Mouse (Mus musculus) adrenal gland, postnatal 36 days (tissue): ENCODE data around the gene Mfsd4b1. TPM values are rescaled to one million over a fixed set of nuclear protein-coding genes. Genes with fewer than 3 reads are reported as not detected.

ENCODE experiments used
- DNase-seq, 2 experiments: peaks; one replicate each; pipeline ENCODE4 v3.0.0; 2021; ENCODE audit warnings: mixed read lengths in 1 of 2
- long read RNA-seq, 2 experiments: library from polyadenylated mRNA; stranded (forward); transcript quantifications; one replicate each; pipeline ENCODE4 v2.0.0; 2021; ENCODE audit warnings: borderline sequencing depth in 2 of 2
- total RNA-seq, 2 experiments: library from RNA; stranded (reverse); gene quantifications; 2 replicates each; pipeline ENCODE4 v1.2.3; 2021

Mfsd4b1 gene
- total RNA-seq = 1 to 10 TPM; 2.7 to 4.4 TPM
- long read RNA-seq, experiment 1, partial matches to known transcripts = 0 of 3 reads
- long read RNA-seq, experiment 1, other reads (novel, unspliced or antisense) = 1 of 3 reads
- long read RNA-seq, experiment 2, partial matches to known transcripts = 0 of 3 reads
- long read RNA-seq, experiment 2, other reads (novel, unspliced or antisense) = 0 of 3 reads

DNA sequence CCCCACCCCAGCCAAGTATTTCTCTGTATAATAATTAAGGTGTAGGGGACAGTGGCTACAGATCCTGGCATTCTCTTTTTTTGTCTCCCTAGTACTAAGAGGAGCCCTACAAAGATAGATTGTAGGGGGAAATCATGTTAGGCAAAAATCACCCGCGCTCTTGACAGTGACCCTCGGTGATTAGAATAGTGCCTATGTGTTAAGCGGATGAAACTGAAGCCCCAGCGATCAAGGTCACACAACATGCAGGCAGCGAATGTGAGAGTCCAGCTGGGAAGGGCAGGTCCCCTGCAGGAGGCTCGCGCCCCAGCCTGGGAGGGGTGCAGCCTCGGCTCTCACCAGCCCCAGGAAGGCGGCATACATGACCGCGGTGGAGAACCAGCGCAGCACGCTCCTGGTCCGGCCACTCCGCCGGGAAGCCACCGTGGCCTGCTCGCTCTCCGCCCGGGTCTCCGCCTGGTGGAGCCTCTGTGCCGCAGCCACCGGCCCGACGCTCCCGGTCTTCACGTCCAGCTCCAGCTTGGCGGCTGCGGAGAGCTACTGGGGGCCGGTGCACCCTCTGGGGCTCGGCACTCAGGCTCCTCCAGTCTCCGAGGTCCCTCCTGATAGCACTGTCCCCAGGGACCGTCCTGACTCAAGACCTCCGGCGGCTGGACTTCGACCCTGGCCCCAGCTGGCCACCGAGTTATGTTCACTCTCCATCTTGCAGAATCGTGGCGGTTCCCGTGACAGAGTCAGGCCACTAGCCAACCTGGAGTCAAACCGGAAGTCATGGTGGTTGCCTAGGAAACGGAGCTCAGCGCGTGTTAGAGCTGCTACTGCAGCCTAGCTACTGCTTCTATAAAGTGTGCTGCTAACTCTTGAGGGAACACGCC lies at the start of gene Mfsd4b1:
Gene Mfsd4b1 (minus strand): TSS at position 715 of the 875 bp plus-strand sequence.
- peak; percentile 88 to 89 for DNase-seq

DNA sequence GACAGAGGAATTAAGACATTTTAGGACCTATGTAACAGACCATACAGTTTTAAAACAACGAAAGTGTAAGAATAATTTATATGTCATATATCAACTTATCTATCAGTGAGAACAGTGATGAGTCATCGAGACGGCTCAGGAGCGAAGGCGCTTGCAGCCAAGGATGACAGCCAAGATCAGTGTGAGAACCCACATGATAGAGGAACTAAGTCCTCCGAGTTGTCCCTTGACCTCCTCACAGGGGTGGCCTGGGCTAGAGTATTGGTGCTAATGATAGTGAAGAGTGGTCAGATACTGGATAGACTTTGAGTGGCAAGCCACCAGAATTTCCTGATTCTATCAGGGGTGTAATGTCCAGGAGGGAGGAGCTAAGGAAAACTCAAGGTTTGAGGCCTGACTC lies 48.5 kb upstream of the Mfsd4b1 start:
- DNase-seq = peak in 1 of 2 experiments; percentile 36

DNA sequence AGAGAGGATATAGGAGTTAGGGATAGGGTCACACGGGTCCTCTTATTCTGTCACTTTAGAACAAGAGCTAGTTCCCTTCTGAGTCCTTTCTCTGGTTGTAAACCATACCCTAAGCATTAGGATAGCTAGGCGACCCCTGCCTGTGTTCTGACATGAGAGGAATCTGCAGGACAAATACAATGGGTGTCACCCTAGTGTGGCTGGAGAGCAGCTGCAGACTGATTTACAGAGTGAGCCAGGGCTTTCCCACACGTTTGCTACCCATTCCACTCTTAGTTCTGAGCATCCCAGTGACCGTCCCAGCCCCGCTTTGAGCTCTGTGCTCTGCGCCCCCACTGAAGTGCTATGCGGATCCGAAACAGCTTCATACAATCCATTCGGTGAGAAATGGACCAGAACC lies 45.6 kb upstream of the Mfsd4b1 start:
- DNase-seq = no peak

DNA sequence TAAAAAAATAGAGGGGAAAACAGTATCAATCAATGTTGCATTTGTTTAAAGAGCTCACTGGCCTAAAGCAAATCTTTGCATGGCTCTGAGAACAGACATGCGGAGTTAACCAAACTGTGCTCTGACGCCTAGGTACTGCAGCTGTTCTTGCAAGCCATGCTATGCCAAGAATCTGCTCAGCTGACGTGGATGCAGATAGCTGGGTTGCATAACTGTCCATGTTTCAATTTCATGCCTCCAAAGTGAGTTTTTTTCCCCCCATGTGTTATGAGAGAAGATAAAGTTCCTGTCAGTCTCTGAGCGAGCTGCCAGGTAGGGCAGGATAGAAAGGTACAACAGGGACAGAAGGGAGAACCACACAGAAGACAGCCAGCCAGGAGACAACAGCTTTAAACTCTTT lies 44.2 kb upstream of the Mfsd4b1 start:
- no peak for DNase-seq

DNA sequence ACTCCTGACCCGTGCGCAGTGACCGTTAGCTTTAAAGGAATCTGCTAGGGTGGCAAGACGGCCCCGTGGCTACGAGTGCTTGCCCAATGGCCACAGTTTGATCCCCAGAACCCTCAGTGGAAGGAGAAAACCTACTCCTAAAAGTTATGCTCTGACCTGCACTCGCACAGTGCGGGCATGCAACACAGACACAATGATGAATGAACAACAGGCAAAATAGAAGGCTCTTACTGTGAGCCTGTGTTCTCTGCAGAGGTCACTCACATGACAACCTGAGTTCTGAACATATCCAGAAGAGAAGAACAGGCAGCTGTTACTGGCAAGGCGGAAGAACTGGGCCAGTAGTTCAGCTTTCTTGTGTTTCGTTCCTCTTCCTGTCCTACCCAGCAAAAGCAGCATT lies 43.5 kb upstream of the Mfsd4b1 start:
- no peak for DNase-seq

DNA sequence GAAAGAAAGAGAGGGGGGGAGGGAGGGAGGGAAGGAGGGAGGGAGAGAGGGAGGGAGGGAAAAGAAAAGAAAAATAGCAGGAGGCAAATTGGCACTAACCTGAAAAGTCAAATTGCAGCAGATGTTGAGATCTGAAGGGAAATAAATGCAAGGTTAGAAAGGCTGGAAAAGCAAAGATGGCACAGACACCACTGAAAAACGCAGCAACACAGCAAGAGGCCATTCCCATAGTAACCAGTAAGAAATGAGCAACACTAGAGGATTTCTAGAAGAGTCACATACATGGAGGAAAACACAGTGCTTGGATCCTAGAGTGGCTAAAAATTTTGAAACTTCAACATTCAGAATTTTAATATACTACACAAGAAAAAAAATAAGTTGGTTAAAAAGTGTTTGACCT lies 42.5 kb upstream of the Mfsd4b1 start:
- no peak for DNase-seq

DNA sequence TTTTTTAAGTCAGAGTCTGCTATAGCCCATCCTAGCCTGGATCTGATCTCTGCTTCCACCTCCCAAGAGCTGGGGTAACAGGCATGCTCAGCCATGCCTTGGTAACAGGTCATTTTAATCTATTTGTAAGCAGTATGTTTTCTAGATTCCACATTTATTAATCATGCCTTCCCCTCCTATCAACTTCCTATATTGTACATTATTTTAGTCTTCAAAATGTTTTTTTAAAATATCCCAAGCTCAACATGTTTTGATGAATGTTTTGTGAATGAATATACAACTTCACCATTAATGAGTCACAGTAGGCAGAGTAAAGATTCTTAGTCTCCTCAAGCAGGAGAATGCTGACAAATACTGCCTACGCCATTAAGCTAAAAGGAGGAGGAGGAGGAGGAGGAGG lies 42.0 kb upstream of the Mfsd4b1 start:
- DNase-seq = no peak

DNA sequence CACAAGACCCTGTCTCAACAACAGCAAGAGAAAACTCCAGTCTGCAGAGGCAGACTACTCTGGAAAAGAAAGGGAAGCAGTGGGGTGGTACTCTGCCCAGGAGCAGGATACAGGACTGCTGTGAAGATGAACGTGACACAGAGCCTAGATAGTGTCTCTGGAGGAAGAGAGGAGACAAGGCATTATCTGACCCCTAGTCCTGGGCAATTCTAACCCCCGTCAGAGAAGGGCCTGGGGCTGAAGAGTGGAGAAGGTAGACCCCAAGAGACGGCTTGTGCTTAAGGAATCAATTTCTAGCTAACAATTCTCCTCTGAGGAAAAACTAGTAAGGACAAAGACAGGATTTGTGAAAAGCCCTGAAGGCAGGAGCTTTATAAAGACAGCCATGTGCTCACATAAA lies 40.3 kb upstream of the Mfsd4b1 start:
- no peak for DNase-seq

DNA sequence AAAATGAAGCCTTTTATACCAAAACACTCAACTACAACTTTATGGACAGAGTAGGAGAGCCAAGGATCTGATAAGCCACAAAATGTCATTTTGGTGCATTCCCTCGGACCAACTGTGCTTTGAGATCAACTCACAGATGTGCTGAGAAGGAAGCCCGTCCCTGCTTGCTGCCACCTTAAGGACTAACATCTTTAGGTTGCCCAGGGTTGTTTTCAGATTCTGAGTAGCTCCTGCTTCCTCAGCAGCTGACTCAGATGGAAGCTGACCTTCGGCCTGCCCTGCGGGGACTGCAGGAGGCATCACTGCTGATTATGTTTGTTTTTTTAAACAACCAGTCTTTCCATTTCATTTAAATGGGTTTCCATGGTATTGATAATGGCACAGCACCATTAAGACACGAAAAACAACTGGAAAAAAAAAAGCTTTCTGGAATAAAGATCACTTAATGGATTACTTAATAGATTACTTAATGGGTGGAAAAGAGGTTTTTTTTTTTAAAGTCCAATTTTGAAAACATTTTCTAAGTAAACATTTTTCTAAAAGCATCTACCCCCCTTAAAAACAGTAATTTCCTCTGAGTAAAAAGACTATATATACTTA lies 38.3 kb upstream of the Mfsd4b1 start:
- peak; percentile 44 to 64 for DNase-seq

DNA sequence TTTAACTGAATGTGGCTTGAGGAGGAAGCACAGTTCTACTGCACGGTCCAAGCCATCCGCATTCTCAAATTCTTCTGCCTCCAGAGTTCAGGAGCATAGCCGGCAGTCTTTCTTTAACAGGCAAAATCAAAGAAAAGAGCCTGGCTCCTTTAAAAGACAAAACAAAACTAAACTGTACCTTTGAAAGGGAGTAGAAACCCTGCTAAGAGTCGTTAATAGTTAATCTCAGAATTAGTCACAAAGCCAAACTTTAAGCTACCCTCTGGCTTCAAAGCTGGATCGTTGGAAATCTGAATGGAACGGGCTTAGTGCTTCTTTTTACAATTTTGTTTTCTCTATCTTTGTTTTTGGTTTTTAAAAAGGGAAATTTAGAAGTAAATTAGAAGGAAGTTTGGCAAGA lies 37.7 kb upstream of the Mfsd4b1 start:
- DNase-seq = no peak

DNA sequence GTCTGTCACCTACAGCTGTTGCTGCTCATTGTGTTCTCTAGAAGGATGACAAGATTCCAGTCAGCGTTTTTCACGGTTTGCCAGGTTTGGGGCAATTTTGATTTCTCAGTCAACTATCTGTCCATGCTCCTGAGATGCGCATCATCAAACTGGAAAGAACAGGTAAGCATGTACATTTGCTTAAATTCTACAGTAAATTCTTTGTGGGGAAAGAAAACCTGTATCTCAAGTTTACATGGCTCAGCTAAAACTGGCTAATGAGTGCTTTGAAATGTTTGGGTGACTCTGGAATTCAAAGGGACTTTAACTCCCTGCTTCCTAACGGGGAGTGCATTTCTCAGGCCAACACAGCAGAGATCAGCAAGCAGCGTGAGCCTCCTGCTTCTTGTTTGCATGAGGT lies 36.9 kb upstream of the Mfsd4b1 start:
- no peak for DNase-seq

DNA sequence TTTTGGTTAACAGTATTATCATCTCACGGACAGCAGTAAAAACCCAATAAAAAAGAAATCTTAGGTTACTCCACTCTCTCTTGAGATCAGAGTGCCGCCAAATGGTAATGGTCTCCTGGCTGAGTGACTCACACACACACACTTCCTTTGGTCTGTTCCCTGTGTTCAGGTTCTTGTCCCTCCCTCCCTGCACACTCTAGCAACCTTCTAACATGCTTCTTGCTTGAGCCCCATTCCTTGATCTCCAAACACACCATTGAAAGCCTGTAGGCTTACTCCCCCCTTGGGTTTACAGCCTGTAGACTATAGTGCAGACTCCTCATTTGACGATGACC lies 33.7 kb upstream of the Mfsd4b1 start:
- no peak for DNase-seq

DNA sequence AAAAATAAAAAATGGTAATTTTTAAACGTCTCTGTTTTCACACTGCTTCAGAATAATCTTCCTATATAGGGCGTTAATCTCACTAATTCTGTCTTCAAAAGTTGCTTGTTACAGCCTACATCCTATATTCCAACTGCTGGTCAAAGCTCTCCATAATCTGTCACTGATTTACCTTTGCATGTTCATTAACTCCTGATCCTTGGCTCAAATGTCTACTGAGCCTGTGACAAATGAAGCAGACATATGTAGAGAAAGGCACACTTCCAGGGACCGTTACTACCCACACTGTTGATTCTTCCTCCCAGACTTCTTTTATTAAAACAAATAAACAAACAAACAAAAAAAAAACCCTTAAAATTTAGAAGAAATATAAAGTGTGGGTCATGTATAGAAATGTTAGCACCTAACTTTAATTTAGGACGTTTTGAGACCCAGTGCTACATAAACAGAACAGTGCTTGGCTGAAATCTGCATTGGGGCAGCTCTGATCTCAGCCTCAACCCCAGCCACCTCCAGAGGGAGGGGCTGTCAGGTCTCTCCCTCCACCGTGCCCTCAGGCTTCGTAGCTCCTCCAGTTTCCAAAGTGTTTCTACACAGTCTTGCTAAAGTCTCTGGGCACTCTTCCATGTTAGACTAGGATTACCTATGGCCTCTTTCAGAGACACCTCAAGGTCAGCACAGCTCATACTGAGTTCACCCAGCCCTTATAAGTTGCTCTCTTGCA lies 33.2 kb upstream of the Mfsd4b1 start:
- peak in 1 of 2 experiments; percentile 48 for DNase-seq

DNA sequence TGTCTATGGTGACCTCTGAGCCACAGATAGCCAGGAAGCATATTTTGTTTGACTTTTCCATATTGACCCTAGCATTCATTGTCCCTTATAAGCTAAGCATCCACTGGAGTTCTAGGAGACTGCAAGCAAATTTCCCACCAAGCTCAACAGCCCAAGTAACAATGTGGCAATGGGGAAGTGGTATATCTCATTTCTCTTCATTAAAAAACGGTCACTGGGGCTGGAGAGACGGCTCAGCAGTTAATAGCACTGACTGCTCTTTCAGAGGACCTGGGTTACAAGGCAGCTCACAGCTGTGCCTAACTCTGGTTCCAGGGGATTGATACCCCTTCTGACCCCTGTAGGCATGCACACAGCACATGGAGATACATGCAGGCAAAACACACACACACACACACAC lies 32.5 kb upstream of the Mfsd4b1 start:
- no peak for DNase-seq

DNA sequence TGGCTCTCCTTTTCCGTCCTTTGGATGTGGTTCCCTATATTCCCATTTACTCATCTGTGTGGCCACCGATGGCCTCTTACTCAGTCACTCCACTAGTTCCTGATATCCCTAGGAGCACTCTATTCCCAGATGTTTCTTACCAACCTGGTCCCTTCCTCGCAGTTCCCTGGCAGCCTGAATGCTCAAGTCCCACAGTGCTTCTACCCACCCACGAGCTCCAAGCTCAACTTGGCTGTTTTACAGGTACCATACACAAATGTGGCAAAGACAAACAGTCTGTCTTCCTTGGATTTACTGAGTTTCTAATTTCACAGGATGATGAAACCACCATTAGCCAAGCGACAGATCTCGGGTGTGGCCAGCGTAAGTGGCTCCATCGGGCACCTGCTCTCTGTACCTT lies 29.4 kb upstream of the Mfsd4b1 start:
- DNase-seq = no peak

DNA sequence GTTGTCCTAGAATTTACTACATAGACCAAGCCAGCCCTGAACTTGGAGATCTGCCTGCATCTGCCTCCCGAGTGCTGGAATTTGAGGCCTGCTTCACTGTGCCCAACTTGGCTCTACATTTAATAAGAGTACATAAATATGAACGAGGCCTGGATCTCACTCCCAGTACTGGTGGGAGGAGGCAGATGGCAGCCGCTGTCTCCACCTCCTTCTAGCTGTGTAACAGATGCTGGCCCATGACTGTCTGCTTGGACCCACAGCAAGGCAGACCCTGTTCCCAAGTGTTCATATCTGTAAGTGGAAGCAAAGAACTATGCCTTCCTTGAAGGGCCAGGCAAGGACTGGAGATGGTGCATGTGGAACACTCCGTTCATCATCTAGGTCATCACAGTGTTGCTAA lies 28.8 kb upstream of the Mfsd4b1 start:
- no peak for DNase-seq

DNA sequence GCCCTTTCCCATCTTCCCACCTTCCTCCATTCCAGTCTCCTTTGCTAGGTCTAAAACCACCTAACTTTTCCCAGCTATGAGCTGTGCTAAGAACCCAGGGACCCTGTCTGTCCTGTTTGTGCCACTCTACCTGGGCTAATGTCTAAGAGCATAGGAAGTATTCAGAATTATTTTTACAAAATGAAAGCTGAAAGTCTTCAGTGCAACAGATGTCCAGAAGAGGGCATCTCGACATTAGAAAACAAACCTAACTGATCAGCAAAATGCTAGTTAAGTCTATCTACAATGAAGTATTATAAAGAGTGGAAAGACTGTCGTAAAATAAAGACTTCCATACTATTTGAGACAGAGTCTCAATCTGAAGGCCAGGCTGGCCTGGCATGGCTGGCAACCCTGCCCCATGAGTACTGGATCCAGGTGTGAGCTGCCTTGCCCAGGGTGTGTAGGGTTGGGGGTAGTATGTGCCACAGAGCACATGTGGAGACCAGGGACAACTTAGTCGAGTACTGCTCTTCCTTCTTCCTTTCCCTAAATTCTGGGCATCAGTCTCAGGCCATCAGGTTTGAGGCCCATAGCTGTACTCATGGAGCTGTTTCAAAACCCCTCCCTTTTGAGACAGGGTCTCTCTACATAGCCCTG lies 28.3 kb upstream of the Mfsd4b1 start:
- DNase-seq = no peak

DNA sequence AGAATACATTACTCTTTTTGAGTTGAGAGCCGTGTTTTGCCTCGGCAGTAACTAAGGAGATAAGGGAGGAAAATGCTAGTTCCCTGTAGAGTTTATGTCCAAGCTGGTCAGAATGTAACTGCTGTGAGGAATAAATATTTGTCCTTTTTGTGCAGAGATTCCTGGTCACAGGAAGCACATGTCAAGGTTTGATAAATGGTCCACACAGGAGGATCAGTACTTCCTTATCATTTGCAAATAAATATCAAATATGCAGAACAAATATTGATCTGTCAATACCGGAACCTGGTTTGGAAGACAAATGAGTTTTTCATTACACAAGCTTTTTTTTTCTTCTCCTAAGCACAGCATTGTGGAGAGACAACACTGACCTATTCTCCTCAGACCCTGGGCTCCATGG lies 26.9 kb upstream of the Mfsd4b1 start:
- DNase-seq = no peak

DNA sequence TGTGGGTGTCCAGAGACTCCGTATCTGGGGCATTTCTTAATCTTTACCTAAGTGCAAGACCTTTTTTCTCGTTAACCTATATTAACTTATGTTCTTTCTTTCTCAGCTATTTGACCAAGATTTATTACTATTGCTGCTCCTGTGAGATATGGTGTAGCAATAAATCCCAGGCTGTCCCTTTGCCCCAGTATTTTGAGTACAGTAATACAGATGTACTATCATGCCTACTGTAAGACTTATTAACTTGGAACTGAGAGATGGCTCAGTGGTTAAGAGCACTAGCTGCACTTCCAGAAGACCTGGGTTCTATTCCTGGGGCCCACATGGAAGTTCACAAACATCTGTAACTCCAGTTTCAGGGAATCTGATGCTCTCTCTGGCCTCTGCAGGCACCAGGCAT lies 25.7 kb upstream of the Mfsd4b1 start:
- DNase-seq = no peak

DNA sequence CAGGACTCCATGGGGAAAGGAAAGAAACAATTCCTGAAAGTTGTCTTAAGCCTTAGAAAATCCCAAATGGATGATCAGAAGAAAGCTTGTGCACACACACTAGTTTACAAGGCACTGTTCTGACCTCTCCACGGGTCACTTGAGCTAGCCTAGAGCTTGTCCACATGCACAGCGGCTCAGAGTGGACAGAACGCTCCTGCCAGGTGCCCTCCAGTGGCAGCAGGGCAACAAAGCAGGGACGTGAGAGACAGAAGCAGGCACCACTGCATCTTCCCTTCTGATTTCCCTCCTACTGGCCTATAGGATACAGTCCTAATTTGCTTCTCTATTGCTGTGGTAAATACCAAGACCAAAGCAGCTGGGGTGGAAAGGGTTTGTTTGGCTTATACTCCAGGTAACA lies 16.3 kb upstream of the Mfsd4b1 start:
- peak; percentile 21 to 61 for DNase-seq

DNA sequence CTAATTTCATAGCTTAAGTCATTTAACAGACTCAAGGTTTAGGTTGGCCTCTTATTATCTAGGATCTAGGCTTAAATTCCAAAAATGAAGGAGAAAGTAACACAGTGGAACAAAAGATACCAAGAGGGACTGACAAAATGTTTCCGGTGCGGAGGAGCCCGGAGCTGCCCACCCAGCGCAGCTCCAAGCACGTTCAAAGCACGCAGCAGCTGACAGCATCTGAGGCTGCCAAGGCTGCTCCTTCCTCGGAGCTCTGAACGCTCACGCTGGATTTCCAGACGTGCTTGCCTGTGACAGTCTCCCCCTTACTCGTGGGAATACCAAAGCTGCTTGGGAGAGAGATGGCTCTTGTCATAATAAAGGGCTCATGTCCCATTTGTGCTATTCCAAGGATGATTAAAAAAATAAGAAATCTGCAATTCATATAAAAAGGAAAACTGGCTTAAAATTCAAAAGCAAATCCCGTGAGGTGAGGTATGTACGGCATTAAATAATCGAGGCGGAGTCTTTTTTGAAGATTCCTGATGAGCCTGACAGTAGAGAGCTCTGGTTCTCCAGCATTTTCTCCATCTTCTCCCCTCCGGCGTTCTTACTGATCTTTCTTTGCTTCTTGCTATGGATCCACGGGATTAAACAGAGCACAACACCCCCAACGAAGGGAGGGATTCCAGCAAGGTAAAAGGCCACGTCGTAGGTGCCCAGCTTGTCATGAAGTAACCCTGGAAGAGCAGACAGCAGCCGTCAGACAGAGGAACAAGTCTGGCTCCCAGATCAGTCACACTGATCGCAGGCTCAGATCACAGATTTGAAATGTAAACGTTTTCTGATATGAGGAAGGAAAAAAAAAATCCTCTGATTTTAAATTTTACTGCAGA lies 11.9 kb upstream of the Mfsd4b1 start:
- no peak for DNase-seq
